Mouse (Mus musculus): ENCODE results near the gene Kcnj14. TPM values are rescaled to one million over a fixed set of nuclear protein-coding genes. Genes with fewer than 3 reads are reported as not detected.
A peak's percentile ranks its signal among the peaks of the same experiment; 100 is the strongest.

Kcnj14 gene
- polyA plus RNA-seq, 1 experiment from 2014 or later, result 1.2 TPM

DNA sequence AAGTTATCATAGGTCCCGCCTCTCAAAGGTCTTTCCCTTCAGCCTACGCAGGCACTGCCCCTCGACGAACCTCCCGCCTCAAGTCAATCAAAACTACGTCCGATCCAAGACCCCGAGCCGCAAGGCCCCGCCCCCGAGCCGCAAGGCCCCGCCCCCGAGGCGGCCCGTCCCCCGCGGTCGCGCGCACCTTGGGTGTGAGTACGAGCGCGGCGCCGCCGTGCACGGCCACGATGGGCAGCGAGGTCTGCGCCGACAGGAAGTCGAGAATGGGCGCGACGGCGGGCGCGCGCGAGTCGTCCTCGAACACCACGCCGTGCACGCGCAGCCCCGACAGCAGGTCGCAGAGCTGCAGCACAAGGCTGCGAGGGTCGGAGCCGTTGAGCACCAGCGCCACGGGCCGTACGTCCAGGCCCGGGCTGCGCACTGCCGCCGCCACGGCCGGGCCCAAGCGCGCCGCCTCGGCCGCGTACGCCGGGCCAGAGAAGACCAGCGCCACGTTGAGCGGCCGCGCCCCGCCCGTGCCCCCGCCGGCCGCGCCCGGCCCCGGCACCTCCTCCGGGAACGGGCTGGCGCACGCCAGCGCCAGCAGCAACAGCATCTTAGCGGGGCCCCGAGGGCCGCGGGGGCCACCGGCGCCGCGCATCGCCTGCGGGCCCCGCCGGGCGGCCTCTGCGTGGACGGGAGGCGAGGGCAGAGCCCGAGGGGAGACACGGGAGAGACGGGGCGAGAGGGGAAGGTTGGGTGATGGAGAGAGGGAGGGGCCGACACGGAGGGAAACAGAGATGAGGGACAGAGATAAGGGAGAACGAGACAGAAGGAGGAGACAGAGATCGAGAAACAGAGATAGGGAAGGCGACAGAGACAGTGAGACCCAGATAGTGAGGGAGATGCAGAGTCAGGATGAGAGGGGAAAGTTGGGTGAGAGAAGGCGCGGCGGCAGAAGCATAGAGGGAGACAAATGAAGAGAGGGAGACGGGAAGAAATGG is 41.6 kb upstream of the Kcnj14 start:
- Histone ChIP-seq H3K36me3 (ENCODE audit: control insufficient read depth, insufficient read depth, low read length) (no peaks in the 10 kb centered on the region), H3K27ac (ENCODE audit: low read depth, low read length) (no peak overlapping the region; the same call in 1 of the 2 replicates), H3K9ac (ENCODE audit: low read depth, low read length) (peak overlapping the region; percentile 82), H3K4me1 (ENCODE audit: control insufficient read depth, insufficient read depth, low read length) (peaks cover 23% of the 10 kb centered on the region), H3K4me2 (replicated peaks; ENCODE audit: low read depth, low read length) (peak overlapping the region; percentile 86), H3K4me3 (ENCODE audit: low read length) (peak overlapping the region; percentile 65), H3K9me3 (ENCODE audit: control insufficient read depth, low read length) (no peaks in the 10 kb centered on the region), H3K27me3 (ENCODE audit: control insufficient read depth, insufficient read depth, low read length) (peaks cover 33% of the 10 kb centered on the region)
- ATAC-seq (ENCODE audit: low FRiP score, low TSS enrichment), result peak; percentile 68
- WGBS, result 1% methylated on average over 111 of the region's 117 CpGs

DNA sequence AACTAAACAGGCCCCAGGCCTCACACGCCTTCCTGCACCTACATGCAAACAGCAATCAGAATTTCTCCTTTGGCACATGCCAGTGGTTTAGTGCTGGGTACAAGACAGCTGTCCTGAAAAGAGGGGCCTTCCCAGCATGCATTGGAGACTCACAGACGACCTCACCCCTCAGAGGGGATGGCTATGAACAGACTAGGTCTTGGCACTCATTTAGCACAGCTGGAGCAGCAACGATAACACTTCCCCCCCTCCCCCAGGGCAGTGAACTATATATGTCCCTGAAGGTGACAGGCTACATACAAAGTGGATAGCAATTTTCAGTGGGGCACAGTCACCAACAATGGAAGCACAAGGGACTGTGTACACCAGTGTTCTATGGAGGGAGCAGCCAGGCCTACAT is 39.9 kb upstream of the Kcnj14 start:
- H3K36me3 ChIP-seq (ENCODE audit: control insufficient read depth, insufficient read depth, low read length), result no peaks in the 10 kb centered on the region
- no peaks in the 10 kb centered on the region for H3K9me3 ChIP-seq (ENCODE audit: control insufficient read depth, low read length)
- 64% methylated on average over 3 of the region's 3 CpGs for WGBS
- H3K4me2 ChIP-seq (replicated peaks; ENCODE audit: low read depth, low read length), result no peak overlapping the region
- peaks cover 9% of the 10 kb centered on the region; the same call in 1 of the 2 replicates for H3K4me1 ChIP-seq (ENCODE audit: control insufficient read depth, insufficient read depth, low read length)
- H3K9ac ChIP-seq (ENCODE audit: low read depth, low read length), result no peak overlapping the region
- peaks cover 17% of the 10 kb centered on the region for H3K27me3 ChIP-seq (ENCODE audit: control insufficient read depth, insufficient read depth, low read length)
- H3K27ac ChIP-seq (ENCODE audit: low read depth, low read length), result no peak overlapping the region
- H3K4me3 ChIP-seq (ENCODE audit: low read length), result no peak overlapping the region
- ATAC-seq (ENCODE audit: low FRiP score, low TSS enrichment), result no peak

DNA sequence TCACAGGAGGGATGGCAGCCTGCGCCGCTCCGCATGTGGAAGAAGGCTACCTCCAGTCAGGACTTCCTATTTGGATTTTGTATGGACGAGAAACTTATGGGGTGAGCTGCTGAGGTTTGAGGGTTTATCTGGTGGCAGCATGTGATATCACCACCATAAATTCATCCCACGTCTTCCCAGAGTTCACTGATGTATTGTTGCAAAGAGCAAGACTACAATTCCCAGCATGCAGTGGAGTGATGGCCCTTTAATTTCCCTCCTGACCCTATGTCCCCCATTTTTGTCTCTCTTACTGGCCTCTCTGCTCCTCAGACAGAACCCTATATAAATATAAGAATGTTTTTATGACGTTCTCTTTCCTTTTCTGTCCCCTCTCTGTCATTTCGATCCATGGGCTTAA is 38.2 kb upstream of the Kcnj14 start:
- peaks cover 7% of the 10 kb centered on the region; the same call in 1 of the 2 replicates for H3K27me3 ChIP-seq (ENCODE audit: control insufficient read depth, insufficient read depth, low read length)
- no peak overlapping the region for H3K4me2 ChIP-seq (replicated peaks; ENCODE audit: low read depth, low read length)
- ATAC-seq (ENCODE audit: low FRiP score, low TSS enrichment), result no peak
- H3K9me3 ChIP-seq (ENCODE audit: control insufficient read depth, low read length), result no peaks in the 10 kb centered on the region
- no peak overlapping the region for H3K4me3 ChIP-seq (ENCODE audit: low read length)
- no peak overlapping the region for H3K27ac ChIP-seq (ENCODE audit: low read depth, low read length)
- no peaks in the 10 kb centered on the region for H3K36me3 ChIP-seq (ENCODE audit: control insufficient read depth, insufficient read depth, low read length)
- peaks cover under 1% of the 10 kb centered on the region for H3K4me1 ChIP-seq (ENCODE audit: control insufficient read depth, insufficient read depth, low read length)
- no peak overlapping the region for H3K9ac ChIP-seq (ENCODE audit: low read depth, low read length)
- 84% methylated on average over 7 of the region's 7 CpGs for WGBS

DNA sequence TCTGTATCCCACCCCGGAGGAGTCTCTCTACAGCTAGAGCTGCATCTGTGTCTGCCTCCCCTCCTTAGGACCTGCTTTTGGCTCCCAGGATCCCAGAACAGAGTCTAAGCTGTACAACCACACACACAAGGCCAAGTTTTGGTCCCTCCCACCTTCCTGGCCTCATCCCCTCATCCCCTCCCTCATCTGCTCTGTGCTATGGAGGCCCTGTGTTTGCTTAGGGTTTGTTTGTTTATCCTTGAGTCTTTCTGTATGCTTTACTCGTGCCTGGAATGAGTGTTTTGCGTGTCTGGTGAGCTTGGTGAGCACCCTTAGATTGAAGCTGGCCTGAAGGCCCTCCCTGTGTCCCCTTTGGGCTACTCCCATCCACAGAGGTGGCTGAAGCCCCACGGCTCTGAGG is 34.4 kb upstream of the Kcnj14 start:
- Histone ChIP-seq H3K9ac (ENCODE audit: low read depth, low read length) (no peak overlapping the region), H3K36me3 (ENCODE audit: control insufficient read depth, insufficient read depth, low read length) (no peaks in the 10 kb centered on the region), H3K4me1 (ENCODE audit: control insufficient read depth, insufficient read depth, low read length) (peaks cover 13% of the 10 kb centered on the region), H3K9me3 (ENCODE audit: control insufficient read depth, low read length) (no peaks in the 10 kb centered on the region), H3K27me3 (ENCODE audit: control insufficient read depth, insufficient read depth, low read length) (peaks cover 14% of the 10 kb centered on the region; the same call in 1 of the 2 replicates), H3K27ac (ENCODE audit: low read depth, low read length) (no peak overlapping the region), H3K4me3 (ENCODE audit: low read length) (no peak overlapping the region), H3K4me2 (replicated peaks; ENCODE audit: low read depth, low read length) (no peak overlapping the region; the same call in 1 of the 2 replicates)
- WGBS, result 45% methylated on average over 4 of the region's 4 CpGs
- no peak for ATAC-seq (ENCODE audit: low FRiP score, low TSS enrichment)

DNA sequence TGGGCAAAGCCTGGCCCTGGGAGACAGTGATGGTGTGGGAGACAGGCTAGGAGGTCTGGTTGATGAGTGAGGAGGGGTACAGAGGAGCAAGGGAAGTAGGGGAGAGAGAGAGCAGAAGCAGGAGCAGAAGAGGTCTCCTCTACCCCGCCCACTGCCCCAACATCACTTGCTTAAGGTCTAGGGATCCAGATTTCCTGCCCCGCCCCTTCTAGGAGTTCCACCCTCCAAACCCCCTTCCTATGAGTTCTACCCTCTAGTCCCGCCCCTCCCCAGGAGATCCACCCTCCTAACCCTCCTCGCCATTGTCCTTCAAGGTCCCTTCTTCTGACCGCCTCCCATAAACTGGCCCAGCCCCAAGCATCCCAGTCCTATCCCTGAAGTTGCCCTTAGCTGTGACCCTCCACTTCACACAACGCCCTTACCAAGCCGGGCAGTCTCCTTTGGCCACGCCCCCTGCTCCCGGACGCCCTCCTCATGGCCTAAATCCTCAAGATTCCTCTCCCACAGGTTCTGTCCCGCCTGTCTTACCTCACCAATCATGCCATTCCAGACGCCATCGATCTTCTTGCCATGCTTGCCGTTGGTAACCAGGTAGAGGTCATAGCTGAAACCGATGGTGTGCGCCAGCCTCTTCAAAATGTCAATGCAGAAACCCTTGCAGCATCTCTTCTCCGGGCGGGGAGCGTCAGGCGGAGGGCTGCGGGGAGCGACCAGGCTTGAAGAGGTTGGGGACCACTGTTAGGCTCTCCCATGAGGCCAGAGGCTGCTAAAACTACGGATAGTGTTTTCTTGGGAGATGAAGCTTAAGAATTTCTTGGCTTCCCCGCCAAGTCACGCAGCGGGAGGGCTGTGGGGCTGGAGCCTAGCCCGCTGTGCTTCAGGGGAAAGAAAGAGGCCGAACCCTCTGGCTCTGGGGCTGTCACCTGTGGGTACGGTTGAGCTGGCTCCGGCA is 32.6 kb upstream of the Kcnj14 start:
- Histone ChIP-seq H3K4me2 (replicated peaks; ENCODE audit: low read depth, low read length) (peak overlapping the region; percentile 69), H3K36me3 (ENCODE audit: control insufficient read depth, insufficient read depth, low read length) (no peaks in the 10 kb centered on the region), H3K4me1 (ENCODE audit: control insufficient read depth, insufficient read depth, low read length) (peaks cover 13% of the 10 kb centered on the region), H3K27me3 (ENCODE audit: control insufficient read depth, insufficient read depth, low read length) (peaks cover 14% of the 10 kb centered on the region; the same call in 1 of the 2 replicates), H3K4me3 (ENCODE audit: low read length) (peak overlapping the region; percentile 33), H3K9me3 (ENCODE audit: control insufficient read depth, low read length) (no peaks in the 10 kb centered on the region), H3K27ac (ENCODE audit: low read depth, low read length) (no peak overlapping the region), H3K9ac (ENCODE audit: low read depth, low read length) (peak overlapping the region; percentile 31; the same call in 1 of the 2 replicates)
- peak; percentile 50 for ATAC-seq (ENCODE audit: low FRiP score, low TSS enrichment)
- 5% methylated on average over 30 of the region's 30 CpGs for WGBS

DNA sequence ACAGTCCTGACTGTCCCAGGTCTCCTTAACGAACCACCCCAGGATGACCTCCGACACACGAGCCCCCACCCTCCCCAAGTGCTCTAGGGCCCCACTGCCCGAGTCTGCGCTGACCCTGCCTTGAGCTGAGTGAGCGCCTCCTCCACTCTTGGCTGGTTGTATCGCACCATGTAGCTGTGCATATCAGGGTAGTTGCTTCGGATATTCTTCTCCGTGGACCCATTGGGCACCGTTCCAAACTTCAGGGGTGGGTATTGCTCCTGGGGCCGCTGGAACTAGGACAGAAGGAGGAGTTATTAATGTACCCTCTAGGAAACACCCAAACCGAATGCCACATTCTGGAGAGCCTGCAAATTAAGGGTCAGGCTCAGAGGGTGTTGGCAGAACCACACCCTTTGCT is 28.5 kb upstream of the Kcnj14 start:
- no peak for ATAC-seq (ENCODE audit: low FRiP score, low TSS enrichment)
- 73% methylated on average over 12 of the region's 12 CpGs for WGBS
- H3K9me3 ChIP-seq (ENCODE audit: control insufficient read depth, low read length), result no peaks in the 10 kb centered on the region
- no peak overlapping the region for H3K9ac ChIP-seq (ENCODE audit: low read depth, low read length)
- H3K27me3 ChIP-seq (ENCODE audit: control insufficient read depth, insufficient read depth, low read length), result peaks cover 14% of the 10 kb centered on the region; the same call in 1 of the 2 replicates
- H3K36me3 ChIP-seq (ENCODE audit: control insufficient read depth, insufficient read depth, low read length), result no peaks in the 10 kb centered on the region
- no peak overlapping the region for H3K27ac ChIP-seq (ENCODE audit: low read depth, low read length)
- H3K4me2 ChIP-seq (replicated peaks; ENCODE audit: low read depth, low read length), result no peak overlapping the region
- H3K4me1 ChIP-seq (ENCODE audit: control insufficient read depth, insufficient read depth, low read length), result peaks cover 13% of the 10 kb centered on the region
- no peak overlapping the region for H3K4me3 ChIP-seq (ENCODE audit: low read length)

DNA sequence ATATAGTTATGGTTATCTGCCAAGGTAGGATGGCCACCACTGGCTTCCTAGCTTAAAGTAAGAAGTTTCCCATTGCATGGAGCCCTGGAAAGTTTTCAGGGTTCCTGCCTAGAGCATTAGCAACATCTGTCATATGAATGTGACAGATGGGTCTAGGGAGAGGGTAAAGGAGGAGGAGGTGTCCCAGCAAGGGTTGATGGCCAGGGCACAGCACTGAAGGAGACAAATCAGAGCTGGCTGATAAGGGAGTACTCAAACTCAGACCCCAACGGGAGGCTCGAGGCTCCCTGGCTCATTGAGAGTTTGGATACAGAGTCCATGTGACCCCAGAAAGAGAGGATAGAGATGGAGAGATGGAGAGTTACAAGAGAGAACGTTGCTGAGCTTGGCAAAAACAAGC is 26.1 kb upstream of the Kcnj14 start:
- Histone ChIP-seq H3K4me1 (ENCODE audit: control insufficient read depth, insufficient read depth, low read length) (no peaks in the 10 kb centered on the region), H3K4me2 (replicated peaks; ENCODE audit: low read depth, low read length) (no peak overlapping the region), H3K27ac (ENCODE audit: low read depth, low read length) (no peak overlapping the region), H3K36me3 (ENCODE audit: control insufficient read depth, insufficient read depth, low read length) (no peaks in the 10 kb centered on the region), H3K27me3 (ENCODE audit: control insufficient read depth, insufficient read depth, low read length) (no peaks in the 10 kb centered on the region), H3K4me3 (ENCODE audit: low read length) (no peak overlapping the region), H3K9ac (ENCODE audit: low read depth, low read length) (no peak overlapping the region), H3K9me3 (ENCODE audit: control insufficient read depth, low read length) (no peaks in the 10 kb centered on the region)
- WGBS, result 82% methylated on average over 3 of the region's 3 CpGs
- no peak for ATAC-seq (ENCODE audit: low FRiP score, low TSS enrichment)

DNA sequence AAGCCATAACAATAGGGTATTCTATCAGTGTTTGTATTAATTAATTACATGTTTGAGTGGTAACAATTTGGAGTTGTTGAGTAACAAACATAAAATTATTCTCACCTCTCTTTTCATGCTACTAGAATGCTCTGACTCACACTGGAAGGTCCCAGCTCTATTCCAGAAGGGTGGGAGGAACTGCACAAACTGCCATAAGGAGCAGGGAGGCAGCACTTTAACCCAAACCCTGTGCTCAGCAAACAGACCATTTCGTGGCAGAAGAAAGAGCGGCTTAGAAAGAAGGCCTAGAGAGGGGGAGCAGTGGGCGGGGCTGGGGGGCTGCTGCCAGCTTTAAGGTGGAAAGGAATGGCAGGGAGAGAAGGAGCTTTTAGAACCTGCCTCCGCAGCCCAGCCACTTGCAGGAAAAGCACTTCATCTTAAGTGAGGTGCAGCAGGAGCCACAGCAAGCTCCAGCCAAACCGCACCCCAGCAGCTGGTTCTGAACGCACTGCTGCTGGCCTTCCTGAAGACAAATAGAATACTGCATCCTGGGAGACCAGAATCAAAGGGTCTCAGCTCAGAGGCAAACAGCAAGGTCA is 24.0 kb upstream of the Kcnj14 start:
- Histone ChIP-seq H3K9me3 (ENCODE audit: control insufficient read depth, low read length) (no peaks in the 10 kb centered on the region), H3K4me2 (replicated peaks; ENCODE audit: low read depth, low read length) (no peak overlapping the region), H3K27ac (ENCODE audit: low read depth, low read length) (no peak overlapping the region), H3K4me3 (ENCODE audit: low read length) (no peak overlapping the region), H3K27me3 (ENCODE audit: control insufficient read depth, insufficient read depth, low read length) (no peaks in the 10 kb centered on the region), H3K36me3 (ENCODE audit: control insufficient read depth, insufficient read depth, low read length) (no peaks in the 10 kb centered on the region), H3K9ac (ENCODE audit: low read depth, low read length) (0 out of 2 replicates have a peak overlapping the region, but pooled peaks have one; percentile 7), H3K4me1 (ENCODE audit: control insufficient read depth, insufficient read depth, low read length) (no peaks in the 10 kb centered on the region)
- no peak for ATAC-seq (ENCODE audit: low FRiP score, low TSS enrichment)
- WGBS, result 17% methylated on average over 6 of the region's 6 CpGs
